Mouse (Mus musculus) thymus, adult 2 months (tissue): Measurements from ENCODE around the gene Serpini1.

Experiments used
- CTCF ChIP-seq: fragments of 200-500 bp; IDR thresholded peaks from 2 replicates; pipeline ENCODE4 v1.5.1; 2012; ENCODE audit warnings: mild to moderate bottlenecking, control low read depth, low read length, moderate library complexity, borderline replicate concordance; ENCODE audit not compliant: control insufficient read depth, poor library complexity, insufficient read depth; ENCODE audit errors: extremely low read depth
- POLR2A ChIP-seq: fragments of 200-500 bp; IDR thresholded peaks from 2 replicates; pipeline ENCODE4 v1.6.1; 2012; ENCODE audit warnings: mild to moderate bottlenecking, low read length, control low read depth, moderate library complexity; ENCODE audit not compliant: control insufficient read depth, poor library complexity, insufficient read depth; ENCODE audit errors: extremely low read depth

DNA sequence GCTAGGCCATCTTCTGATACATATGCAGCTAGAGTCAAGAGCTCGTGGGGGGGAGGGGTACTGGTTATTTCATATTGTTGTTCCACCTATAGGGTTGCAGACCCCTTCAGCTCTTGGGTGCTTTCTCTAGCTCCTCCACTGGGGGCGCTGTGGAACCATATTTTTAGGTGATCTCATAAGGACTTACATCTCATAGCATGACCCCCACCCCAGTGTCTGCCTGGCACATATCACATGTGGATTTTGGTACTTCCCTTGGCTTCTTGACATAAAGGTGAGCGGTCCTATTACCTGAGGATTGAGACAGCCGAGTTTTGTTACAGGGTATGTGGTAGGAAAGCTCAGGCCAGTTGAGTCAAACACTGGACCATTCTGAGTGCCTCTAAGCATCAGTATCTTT lies 22.0 kb downstream of the Serpini1 start:
- TF ChIP-seq POLR2A (no peak), CTCF (no peak)
